Mouse (Mus musculus) intestine, postnatal 0 days (tissue): ENCODE results near the gene Kif26b. TPM values are rescaled to one million over a fixed set of nuclear protein-coding genes. Genes with fewer than 3 reads are reported as not detected.

ENCODE experiments used
- ATAC-seq: fragments of 200-750 bp; cut with Nextera tagmentation; 2 replicates; pipeline ENCODE4 v1.8.0; 2017; ENCODE audit warnings: mild to moderate bottlenecking, moderate TSS enrichment, moderate library complexity
- H3K27ac ChIP-seq: fragments of 300-500 bp; sonication (generic); 2 replicates; pipeline ENCODE4 v1.5.1; 2014; ENCODE audit warnings: mild to moderate bottlenecking, low read depth, low read length, moderate library complexity
- H3K27me3 ChIP-seq: fragments of 300-500 bp; sonication (generic); replicated peaks from 2 replicates; pipeline ENCODE4 v1.6.1; 2014; ENCODE audit warnings: low read length, mixed read lengths; ENCODE audit not compliant: control insufficient read depth, insufficient read depth
- H3K36me3 ChIP-seq: fragments of 300-500 bp; sonication (generic); 2 replicates; pipeline ENCODE4 v1.6.1; 2014; ENCODE audit warnings: mild to moderate bottlenecking, moderate library complexity; ENCODE audit not compliant: control insufficient read depth, insufficient read depth
- H3K4me1 ChIP-seq: fragments of 300-500 bp; sonication (generic); replicated peaks from 2 replicates; pipeline ENCODE4 v1.6.1; 2014; ENCODE audit warnings: antibody characterized with exemption, low read length, mixed read lengths; ENCODE audit not compliant: control insufficient read depth, insufficient read depth
- H3K4me2 ChIP-seq: fragments of 300-500 bp; sonication (generic); replicated peaks from 2 replicates; pipeline ENCODE4 v1.6.1; 2014; ENCODE audit warnings: low read depth, mild to moderate bottlenecking, moderate library complexity
- H3K4me3 ChIP-seq: fragments of 300-500 bp; sonication (generic); 2 replicates; pipeline ENCODE4 v1.5.1; 2014; ENCODE audit warnings: low read depth, low read length
- H3K9ac ChIP-seq: fragments of 300-500 bp; sonication (generic); 2 replicates; pipeline ENCODE4 v1.6.1; 2014; ENCODE audit warnings: mild to moderate bottlenecking, low read depth, low read length
- H3K9me3 ChIP-seq: fragments of 300-500 bp; sonication (generic); 2 replicates; pipeline ENCODE4 v1.6.1; 2016; ENCODE audit warnings: mixed run types; ENCODE audit not compliant: control insufficient read depth
- CTCF ChIP-seq: sonication (generic); IDR thresholded peaks from 2 replicates; pipeline ENCODE4 v1.5.1; 2016; ENCODE audit warnings: low read depth, mild to moderate bottlenecking, control low read depth, antibody characterized with exemption, moderate library complexity
- WGBS: fragments of 180-500 bp; shearing (Covaris S2); extraction: QIAGEN DNeasy Blood & Tissue Kit; methylation state at CpG from one replicate; pipeline ENCODE4 v1.1.7; 2014; 5-methylcytosine and 5-hydroxymethylcytosine counted together
- polyA plus RNA-seq: library from polyadenylated mRNA; unstranded; fragments of >200 nt; fragmentation: Nextera tagmentation; extraction: Ambion mirVana; gene quantifications from 2 replicates; pipeline ENCODE4 v1.2.1, GENCODE M21; 2015

Gene Kif26b
- polyA plus RNA-seq, 1 experiment from 2014 or later: 0.57 TPM

DNA sequence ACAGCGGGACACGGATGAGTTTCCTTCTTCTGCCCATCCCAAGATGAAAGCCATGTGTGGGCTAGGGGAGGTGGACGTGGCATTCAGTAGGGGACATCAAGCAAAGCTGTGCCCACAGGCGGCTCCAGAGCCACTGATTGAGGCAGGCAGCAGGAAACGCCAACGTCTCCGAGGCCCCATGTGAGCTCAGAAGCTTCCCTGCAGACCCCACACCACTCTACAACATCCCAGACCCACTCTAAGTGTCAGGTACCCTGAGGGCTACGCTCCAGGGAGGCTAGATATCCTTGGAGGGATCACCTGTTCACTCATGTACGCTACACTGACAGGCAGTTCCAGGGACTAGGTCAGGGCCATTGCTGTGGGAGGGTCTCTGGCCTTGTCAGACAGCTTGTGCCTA is 432.7 kb downstream of the Kif26b start:
- H3K9ac ChIP-seq: no peak overlapping the region
- H3K4me1 ChIP-seq: no peaks in the 10 kb centered on the region
- ATAC-seq: no peak
- H3K4me2 ChIP-seq: no peak overlapping the region
- TF ChIP-seq CTCF: no peak
- H3K36me3 ChIP-seq: no peaks in the 10 kb centered on the region
- no peak overlapping the region for H3K4me3 ChIP-seq
- H3K27ac ChIP-seq: no peak overlapping the region
- H3K9me3 ChIP-seq: no peaks in the 10 kb centered on the region
- WGBS: 86% methylated on average over 9 of the region's 9 CpGs
- no peaks in the 10 kb centered on the region for H3K27me3 ChIP-seq

DNA sequence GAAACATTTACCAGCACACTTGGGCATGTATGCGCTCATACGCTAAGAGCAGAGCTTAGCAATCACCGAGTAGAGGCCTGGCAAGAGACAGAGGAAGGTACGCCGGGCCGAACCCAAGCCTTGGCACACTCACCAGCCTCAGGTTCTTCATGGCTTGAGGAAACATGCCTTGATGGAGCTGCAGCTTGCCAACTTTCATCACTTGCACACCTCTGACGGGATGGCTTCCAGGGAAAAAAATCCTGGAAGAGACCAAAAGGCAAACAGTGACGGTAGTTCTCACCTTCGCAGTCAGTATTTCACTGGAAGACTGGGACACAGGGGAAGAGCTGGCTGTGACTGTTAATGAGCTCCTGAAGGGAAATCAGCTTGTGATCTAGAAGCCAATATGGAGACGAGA is 443.1 kb downstream of the Kif26b start:
- no peaks in the 10 kb centered on the region for H3K4me1 ChIP-seq
- H3K4me2 ChIP-seq: no peak overlapping the region
- no peak overlapping the region for H3K9ac ChIP-seq
- 90% methylated on average over 10 of the region's 10 CpGs for WGBS
- no peaks in the 10 kb centered on the region for H3K27me3 ChIP-seq
- ATAC-seq: no peak
- no peaks in the 10 kb centered on the region; the same call in 1 of the 2 replicates for H3K36me3 ChIP-seq
- no peak for TF ChIP-seq CTCF
- no peak overlapping the region for H3K4me3 ChIP-seq
- no peaks in the 10 kb centered on the region for H3K9me3 ChIP-seq
- no peak overlapping the region for H3K27ac ChIP-seq

DNA sequence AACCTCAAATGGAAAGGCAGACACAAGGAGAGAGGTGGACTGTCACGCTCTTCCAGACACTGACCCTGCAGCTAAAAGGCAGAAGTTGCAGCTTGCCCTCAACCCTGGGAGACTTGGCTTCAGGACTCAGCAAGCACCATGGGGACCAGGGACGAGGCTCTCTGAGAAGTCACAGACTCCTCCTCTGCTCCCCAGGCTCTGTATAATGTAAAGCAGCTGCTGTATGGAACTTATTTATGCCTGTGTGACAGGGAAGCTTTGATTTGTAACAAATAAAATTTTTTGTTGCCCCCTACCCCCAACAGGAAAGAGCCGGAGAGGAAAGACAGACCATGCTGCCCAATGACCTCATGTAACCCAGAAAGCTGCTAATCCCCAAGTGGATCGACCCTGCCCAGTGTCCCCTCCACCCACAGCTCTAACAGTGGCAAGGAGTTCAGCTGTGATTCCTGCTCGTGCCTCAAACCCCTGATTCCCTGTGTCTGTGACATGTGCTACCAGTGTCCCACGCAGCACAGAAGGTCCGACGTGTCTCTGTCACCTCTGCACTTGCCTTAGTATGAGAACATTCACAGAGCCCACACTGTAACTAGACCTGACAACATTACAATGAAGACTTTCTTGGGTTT is 449.8 kb downstream of the Kif26b start:
- WGBS: 62% methylated on average over 8 of the region's 8 CpGs
- no peak for TF ChIP-seq CTCF
- H3K27ac ChIP-seq: no peak overlapping the region

DNA sequence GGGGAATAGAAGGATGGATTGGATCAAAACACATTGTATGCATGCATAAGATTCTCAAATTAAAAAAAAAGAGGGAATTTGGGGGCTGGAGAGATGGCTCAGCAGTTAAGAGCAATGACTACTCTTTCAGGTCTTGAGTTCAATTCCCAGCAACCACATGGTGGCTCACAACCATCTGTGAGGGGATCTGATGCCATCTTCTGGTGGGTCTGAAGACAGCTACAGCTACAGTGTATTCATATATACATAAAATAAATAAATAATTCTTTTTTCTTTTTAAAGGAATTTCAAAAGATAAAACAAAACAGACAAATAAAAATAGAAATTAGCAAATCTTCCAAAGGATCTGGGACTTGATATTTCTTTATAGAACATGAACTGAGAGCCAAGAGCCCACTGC is 451.3 kb downstream of the Kif26b start:
- Histone ChIP-seq H3K9ac (no peak overlapping the region), H3K4me1 (no peaks in the 10 kb centered on the region), H3K36me3 (no peaks in the 10 kb centered on the region), H3K27me3 (no peaks in the 10 kb centered on the region), H3K9me3 (no peaks in the 10 kb centered on the region), H3K4me2 (no peak overlapping the region), H3K27ac (no peak overlapping the region), H3K4me3 (no peak overlapping the region)
- ATAC-seq: no peak
- TF ChIP-seq CTCF: no peak

More for the DNA sequence above, 449.8 kb downstream of the Kif26b start:
- H3K4me3 ChIP-seq: no peak overlapping the region
- no peaks in the 10 kb centered on the region for H3K9me3 ChIP-seq
- H3K4me2 ChIP-seq: no peak overlapping the region
- H3K27me3 ChIP-seq: no peaks in the 10 kb centered on the region
- no peaks in the 10 kb centered on the region for H3K36me3 ChIP-seq
- no peaks in the 10 kb centered on the region for H3K4me1 ChIP-seq
- H3K9ac ChIP-seq: no peak overlapping the region
- no peak for ATAC-seq

DNA sequence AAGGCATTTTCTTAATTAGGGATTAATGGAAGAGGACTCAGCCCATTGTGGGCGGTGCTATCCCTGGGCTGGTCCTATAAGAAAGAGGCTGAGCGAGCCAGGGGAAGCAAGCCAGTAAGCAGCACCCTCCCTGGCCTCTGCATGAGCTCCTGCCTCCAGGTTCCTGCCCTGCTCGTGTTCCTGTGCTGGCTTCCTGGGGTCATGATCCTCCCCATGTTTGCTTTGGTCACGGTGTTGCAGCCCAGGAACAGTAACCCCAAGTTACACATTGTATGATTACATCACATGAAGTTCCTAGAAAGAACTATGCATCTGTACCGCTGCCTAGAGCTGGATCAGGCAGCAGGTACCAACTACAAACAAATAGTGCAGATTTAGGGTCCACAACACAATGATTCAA is 452.7 kb downstream of the Kif26b start:
- H3K4me3 ChIP-seq: no peak overlapping the region
- H3K9me3 ChIP-seq: no peaks in the 10 kb centered on the region
- ATAC-seq: no peak
- no peak for TF ChIP-seq CTCF
- H3K36me3 ChIP-seq: no peaks in the 10 kb centered on the region
- H3K27me3 ChIP-seq: no peaks in the 10 kb centered on the region
- no peak overlapping the region for H3K4me2 ChIP-seq
- no peak overlapping the region for H3K9ac ChIP-seq
- 77% methylated on average over 5 of the region's 5 CpGs for WGBS
- no peak overlapping the region for H3K27ac ChIP-seq
- no peaks in the 10 kb centered on the region for H3K4me1 ChIP-seq

DNA sequence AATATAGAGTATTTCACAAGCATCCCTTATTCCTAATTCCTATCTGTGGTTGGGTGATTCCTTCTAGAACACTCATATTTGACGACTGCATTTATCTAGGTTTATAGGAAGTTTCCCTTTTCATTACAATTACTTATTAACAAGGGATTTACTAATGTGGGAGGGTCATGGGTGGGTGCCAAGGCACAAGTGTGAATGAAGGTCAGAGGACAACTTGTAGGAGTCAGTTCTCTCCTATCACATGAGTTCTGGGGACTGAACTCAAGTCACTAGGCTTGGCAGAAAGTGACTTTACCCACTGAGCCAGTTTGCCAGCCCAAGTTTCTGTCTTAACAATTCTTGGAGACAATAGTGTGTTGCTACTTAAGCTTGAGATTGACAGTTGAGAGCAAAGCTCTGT is 459.3 kb downstream of the Kif26b start:
- Histone ChIP-seq H3K27me3 (no peaks in the 10 kb centered on the region), H3K4me2 (no peak overlapping the region), H3K36me3 (no peaks in the 10 kb centered on the region), H3K9me3 (no peaks in the 10 kb centered on the region), H3K9ac (no peak overlapping the region), H3K4me1 (no peaks in the 10 kb centered on the region), H3K4me3 (no peak overlapping the region), H3K27ac (no peak overlapping the region)
- WGBS: 36% methylated on average over 1 of the region's 1 CpGs
- ATAC-seq: no peak
- no peak for TF ChIP-seq CTCF

Other genes starting within 250 kb of the Kif26b start
- 146 and 148 TPM in 2 replicates for gene Cox20, start 210.0 kb upstream of the Kif26b start, polyA plus RNA-seq
- 131 TPM in 2 replicates for gene Hnrnpu, start 191.3 kb upstream of the Kif26b start, polyA plus RNA-seq
- gene Efcab2, start 123.0 kb upstream of the Kif26b start, polyA plus RNA-seq: 7.9 and 8.1 TPM in 2 replicates